Mouse (Mus musculus): ENCODE results near the gene Gm21876. TPM values are rescaled to one million over a fixed set of nuclear protein-coding genes. Genes with fewer than 3 reads are reported as not detected.
"Not testable (repeated sequence)": the region's sequence is repeated elsewhere in the genome, so short reads cannot be mapped to it uniquely, and the experiment has no call there.

Gene Gm21876
- not detected in 2 replicates for polyA plus RNA-seq (2015; fragmentation: Nextera tagmentation; extraction: Ambion mirVana)

- WGBS, result 72% methylated on average over 3 of the region's 3 CpGs
- H3K4me1 ChIP-seq, result no peaks in the 10 kb centered on the region
- no peak for ATAC-seq (replicated peaks)
Measured at GRCm38 (mm10) chrX:21175553-21175952, at the start of gene Gm21876. Gene Gm21876 (minus strand): TSS chrX:21175653.

GRCm38 (mm10) chrX:21220422-21220821 is 45.0 kb upstream of the Gm21876 start:
- no peaks in the 10 kb centered on the region for H3K4me1 ChIP-seq
- H3K4me2 ChIP-seq (replicated peaks), result no peak overlapping the region
- no peak overlapping the region for H3K4me3 ChIP-seq
- H3K36me3 ChIP-seq, result no peaks in the 10 kb centered on the region
- no peaks in the 10 kb centered on the region for H3K27me3 ChIP-seq
- H3K9ac ChIP-seq (replicated peaks), result no peak overlapping the region
- H3K27ac ChIP-seq (replicated peaks), result no peak overlapping the region
- no peaks in the 10 kb centered on the region for H3K9me3 ChIP-seq
- WGBS, result 68% methylated on average over 3 of the region's 3 CpGs
- no peak for ATAC-seq (replicated peaks)

More at GRCm38 (mm10) chrX:21175553-21175952, at the start of gene Gm21876:
- H3K27me3 ChIP-seq, result no peaks in the 10 kb centered on the region
- H3K9me3 ChIP-seq, result no peaks in the 10 kb centered on the region
- H3K9ac ChIP-seq (replicated peaks), result no peak within 1 kb of the TSS
- H3K36me3 ChIP-seq, result no peaks in the 10 kb centered on the region
- H3K4me3 ChIP-seq, result no peak within 1 kb of the TSS
- H3K4me2 ChIP-seq (replicated peaks), result no peak within 1 kb of the TSS
- H3K27ac ChIP-seq (replicated peaks), result no peak within 1 kb of the TSS

GRCm38 (mm10) chrX:21146675-21147074 is 28.8 kb downstream of the Gm21876 start:
- H3K9ac ChIP-seq (replicated peaks); H3K36me3 ChIP-seq; H3K9me3 ChIP-seq; ATAC-seq (replicated peaks); H3K27me3 ChIP-seq; H3K4me3 ChIP-seq; H3K4me1 ChIP-seq; H3K4me2 ChIP-seq (replicated peaks); H3K27ac ChIP-seq (replicated peaks): not testable (repeated sequence)
- WGBS, result 91% methylated on average over 25 of the region's 25 CpGs

Other genes with a start within 250 kb of the Gm21876 start
- gene Cfp, start 244.1 kb downstream of the Gm21876 start, polyA plus RNA-seq (2015; fragmentation: Nextera tagmentation; extraction: Ambion mirVana), result 5.9 and 6.3 TPM in 2 replicates
- 23.4 and 26.5 TPM in 2 replicates for gene Elk1, start 225.0 kb downstream of the Gm21876 start, polyA plus RNA-seq (2015; fragmentation: Nextera tagmentation; extraction: Ambion mirVana)
- gene Uxt, start 213.6 kb downstream of the Gm21876 start, polyA plus RNA-seq (2015; fragmentation: Nextera tagmentation; extraction: Ambion mirVana), result 43.3 and 44.8 TPM in 2 replicates
- 9.1 and 9.7 TPM in 2 replicates for gene Zfp182, start 113.3 kb downstream of the Gm21876 start, polyA plus RNA-seq (2015; fragmentation: Nextera tagmentation; extraction: Ambion mirVana)
- not detected in 2 replicates for gene Spaca5, start 107.2 kb downstream of the Gm21876 start, polyA plus RNA-seq (2015; fragmentation: Nextera tagmentation; extraction: Ambion mirVana)
- 2.3 and 3.5 TPM in 2 replicates for gene Zfp300, start 86.1 kb downstream of the Gm21876 start, polyA plus RNA-seq (2015; fragmentation: Nextera tagmentation; extraction: Ambion mirVana)
- gene Ssxa1, start 59.8 kb downstream of the Gm21876 start, polyA plus RNA-seq (2015; fragmentation: Nextera tagmentation; extraction: Ambion mirVana), result not detected in 2 replicates